Mouse (Mus musculus): ENCODE data around the gene Ddx21. TPM values are rescaled to one million over a fixed set of nuclear protein-coding genes. Genes with fewer than 3 reads are reported as not detected.

Gene Ddx21
- polyA plus RNA-seq (2014; fragmentation: Nextera tagmentation; extraction: Ambion mirVana) = 36.7 and 37.1 TPM in 2 replicates

- H3K4me1 ChIP-seq (replicated peaks; ENCODE audit: control insufficient read depth, insufficient read depth, low read length) = peaks cover 5% of the 10 kb centered on the region
- peak within 1 kb of the TSS; percentile 84 for H3K9ac ChIP-seq (ENCODE audit: low read length)
- H3K27me3 ChIP-seq (replicated peaks; ENCODE audit: control insufficient read depth, insufficient read depth, low read length) = no peaks in the 10 kb centered on the region
- peak within 1 kb of the TSS; percentile 77; the same call in 1 of the 2 replicates for H3K27ac ChIP-seq (ENCODE audit: low read depth)
- H3K4me2 ChIP-seq (ENCODE audit: low read length) = peak within 1 kb of the TSS; percentile 94
- ATAC-seq (replicated peaks; ENCODE audit: low FRiP score, low TSS enrichment, low read depth) (peak; percentile 98), DNase-seq (ENCODE audit: low spot score) (peak; percentile 95)
- H3K36me3 ChIP-seq (ENCODE audit: control insufficient read depth, insufficient read depth, low read length) = peaks cover 13% of the 10 kb centered on the region
- H3K9me3 ChIP-seq (ENCODE audit: control insufficient read depth, low read length) = no peaks in the 10 kb centered on the region
- 6% methylated on average over 53 of the region's 53 CpGs for WGBS
- H3K4me3 ChIP-seq (ENCODE audit: low read depth, low read length) = peak within 1 kb of the TSS; percentile 89
Measured at GRCm38 (mm10) chr10:62602177-62603040, at the start of gene Ddx21. Gene Ddx21, minus strand, starts transcription at chr10:62602281.

DNA sequence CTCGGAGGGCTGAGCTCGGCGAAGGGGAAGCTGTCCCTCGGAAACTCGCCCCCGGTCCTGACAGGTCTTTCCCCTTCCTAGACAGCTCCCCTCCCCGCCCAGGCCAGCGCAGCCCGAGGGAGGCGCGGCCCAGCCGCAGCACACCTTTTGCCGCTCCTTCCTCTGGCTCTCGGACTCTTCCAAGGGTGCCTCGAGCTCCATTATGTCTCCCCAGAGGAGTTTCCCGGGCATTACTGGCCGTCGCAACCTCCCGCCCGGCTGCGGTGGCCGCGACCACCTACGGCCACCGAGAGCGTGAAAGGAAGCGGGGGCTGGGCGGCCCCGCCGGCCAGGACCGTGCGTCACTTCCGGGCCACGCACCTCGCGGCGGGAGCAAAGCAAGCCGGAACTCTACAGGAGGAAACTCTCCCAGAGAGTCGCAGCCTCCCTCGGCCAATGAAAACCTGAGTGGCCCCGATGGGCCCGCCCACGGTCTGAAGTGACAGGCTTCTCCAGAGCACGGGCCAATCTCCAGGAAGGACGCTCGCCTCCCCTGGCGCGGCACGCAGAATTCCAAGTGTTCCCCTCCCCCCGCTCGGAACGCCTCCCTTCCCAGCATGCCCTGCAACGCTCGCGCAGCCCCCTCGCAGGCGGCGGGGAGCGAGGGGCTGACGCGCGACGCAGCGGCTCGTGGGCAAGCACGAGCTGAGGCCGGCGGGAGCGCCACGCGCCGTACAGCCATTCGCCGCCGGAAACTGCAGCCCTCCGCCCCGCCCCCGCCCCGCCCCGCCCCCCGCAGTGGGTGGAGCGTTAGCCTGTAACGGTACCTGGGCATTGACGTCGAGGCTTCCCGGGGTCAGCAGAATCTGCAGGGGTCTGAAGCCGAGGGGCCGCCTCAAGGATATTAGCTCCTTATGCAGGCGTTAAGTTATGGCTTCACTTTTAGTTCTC, 49.1 kb upstream of the Ddx21 start, which contains the start of gene Ddx50:
Gene Ddx50, minus strand, starts transcription at position 338 of the 930 bp plus-strand sequence.
- Histone ChIP-seq H3K36me3 (ENCODE audit: control insufficient read depth, insufficient read depth, low read length) (peaks cover 20% of the 10 kb centered on the region), H3K27me3 (replicated peaks; ENCODE audit: control insufficient read depth, insufficient read depth, low read length) (no peaks in the 10 kb centered on the region), H3K9me3 (ENCODE audit: control insufficient read depth, low read length) (no peaks in the 10 kb centered on the region), H3K4me2 (ENCODE audit: low read length) (peak within 1 kb of the TSS; percentile 88), H3K4me1 (replicated peaks; ENCODE audit: control insufficient read depth, insufficient read depth, low read length) (peaks cover 10% of the 10 kb centered on the region), H3K4me3 (ENCODE audit: low read depth, low read length) (peak within 1 kb of the TSS; percentile 91), H3K9ac (ENCODE audit: low read length) (peak within 1 kb of the TSS; percentile 91), H3K27ac (ENCODE audit: low read depth) (peak within 1 kb of the TSS; percentile 94)
- DNase-seq (ENCODE audit: low spot score) (peak; percentile 99), ATAC-seq (replicated peaks; ENCODE audit: low FRiP score, low TSS enrichment, low read depth) (peak; percentile 100)
- under 1% methylated on average over 87 of the region's 89 CpGs for WGBS

DNA sequence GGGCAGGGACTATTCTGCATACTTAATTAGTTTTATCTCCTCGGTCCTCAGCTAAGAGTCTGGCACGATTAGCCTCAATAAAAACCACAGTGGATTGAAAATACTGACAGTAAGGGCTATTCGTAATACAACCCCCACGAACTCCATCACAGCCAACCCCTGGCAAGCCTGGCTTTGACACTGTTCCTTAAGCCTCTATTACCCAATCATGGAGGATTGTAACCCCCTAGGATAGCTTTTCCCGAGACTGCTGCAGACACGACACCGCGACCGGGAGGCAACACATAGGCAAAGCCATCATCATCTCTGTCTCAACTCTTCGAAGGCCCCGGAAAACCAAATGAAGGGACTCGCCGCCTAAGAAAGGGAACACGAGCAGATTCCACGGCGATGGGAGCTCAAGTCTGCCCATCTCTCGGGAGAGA, 48.3 kb upstream of the Ddx21 start:
- Histone ChIP-seq H3K36me3 (ENCODE audit: control insufficient read depth, insufficient read depth, low read length) (peaks cover 27% of the 10 kb centered on the region), H3K4me2 (ENCODE audit: low read length) (peak overlapping the region; percentile 88), H3K4me3 (ENCODE audit: low read depth, low read length) (peak overlapping the region; percentile 91), H3K4me1 (replicated peaks; ENCODE audit: control insufficient read depth, insufficient read depth, low read length) (peaks cover 10% of the 10 kb centered on the region), H3K27me3 (replicated peaks; ENCODE audit: control insufficient read depth, insufficient read depth, low read length) (no peaks in the 10 kb centered on the region), H3K9ac (ENCODE audit: low read length) (peak overlapping the region; percentile 91), H3K27ac (ENCODE audit: low read depth) (peak overlapping the region; percentile 94), H3K9me3 (ENCODE audit: control insufficient read depth, low read length) (no peaks in the 10 kb centered on the region)
- DNase-seq (ENCODE audit: low spot score) (peak; percentile 84), ATAC-seq (replicated peaks; ENCODE audit: low FRiP score, low TSS enrichment, low read depth) (no peak)
- WGBS = 0% methylated on average over 17 of the region's 17 CpGs

DNA sequence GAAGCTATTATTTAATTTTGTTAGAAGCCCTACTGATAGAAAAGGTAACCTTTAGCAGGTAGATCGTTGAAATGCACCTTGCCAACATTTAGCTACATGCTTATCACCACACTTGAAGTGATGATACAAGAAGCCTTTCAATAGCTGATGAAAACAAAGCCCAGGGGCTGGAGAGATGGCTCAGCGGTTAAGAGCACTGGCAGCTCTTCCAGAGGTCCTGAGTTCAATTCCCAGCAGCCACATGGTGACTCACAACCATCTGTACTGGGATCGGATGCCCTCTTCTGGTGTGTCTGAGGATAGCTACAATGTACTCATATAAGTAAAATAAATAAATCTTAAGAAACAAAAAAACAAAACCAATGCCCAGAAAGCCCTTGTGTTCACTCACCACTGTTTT, 2.1 kb upstream of the Ddx21 start:
- no peak for ATAC-seq (replicated peaks; ENCODE audit: low FRiP score, low TSS enrichment, low read depth)
- 83% methylated on average over 3 of the region's 3 CpGs for WGBS
- Histone ChIP-seq H3K9me3 (ENCODE audit: control insufficient read depth, low read length) (no peaks in the 10 kb centered on the region), H3K27ac (ENCODE audit: low read depth) (no peak overlapping the region), H3K36me3 (ENCODE audit: control insufficient read depth, insufficient read depth, low read length) (no peaks in the 10 kb centered on the region), H3K9ac (ENCODE audit: low read length) (no peak overlapping the region), H3K27me3 (replicated peaks; ENCODE audit: control insufficient read depth, insufficient read depth, low read length) (no peaks in the 10 kb centered on the region), H3K4me3 (ENCODE audit: low read depth, low read length) (no peak overlapping the region), H3K4me2 (ENCODE audit: low read length) (no peak overlapping the region), H3K4me1 (replicated peaks; ENCODE audit: control insufficient read depth, insufficient read depth, low read length) (peaks cover 5% of the 10 kb centered on the region)
- DNase-seq (ENCODE audit: low spot score) = no peak

DNA sequence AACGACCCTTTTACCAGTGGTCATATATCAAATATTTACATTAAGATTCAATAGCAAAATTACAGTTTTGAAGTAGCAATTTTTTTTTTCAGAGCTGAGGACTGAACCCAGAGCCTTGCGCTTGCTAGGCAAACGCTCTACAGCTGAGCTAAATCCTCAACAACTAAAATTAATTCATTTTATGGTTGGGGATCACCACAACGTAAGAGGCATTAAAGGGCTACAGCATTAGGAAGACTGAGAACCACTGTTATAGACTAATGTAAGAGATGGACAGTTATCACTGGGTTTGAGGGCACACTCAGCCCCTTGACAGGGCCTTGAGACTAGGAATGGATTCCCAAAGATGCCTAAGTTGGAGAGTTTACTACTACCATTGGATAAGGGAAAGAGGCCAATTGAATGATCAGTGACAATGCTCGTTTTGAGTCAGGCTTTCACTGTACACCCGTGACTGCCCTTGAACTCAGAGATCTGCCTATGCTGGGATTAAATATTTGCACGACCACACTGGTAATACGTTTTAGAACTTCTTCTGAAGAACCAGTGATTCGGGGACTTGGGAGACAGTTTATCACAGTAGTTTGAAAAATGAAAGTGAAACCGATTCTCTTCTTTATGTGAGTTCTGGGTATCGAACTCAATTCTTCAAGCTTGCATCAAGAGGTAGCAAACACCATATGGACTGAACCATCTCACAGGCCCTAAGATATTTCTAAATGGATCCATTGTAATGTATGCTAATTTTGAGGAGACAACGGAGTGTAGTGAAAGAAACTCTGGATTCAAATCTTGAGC, 1.4 kb upstream of the Ddx21 start:
- WGBS = 82% methylated on average over 12 of the region's 12 CpGs
- Histone ChIP-seq H3K9me3 (ENCODE audit: control insufficient read depth, low read length) (no peaks in the 10 kb centered on the region), H3K4me3 (ENCODE audit: low read depth, low read length) (no peak overlapping the region), H3K27me3 (replicated peaks; ENCODE audit: control insufficient read depth, insufficient read depth, low read length) (no peaks in the 10 kb centered on the region), H3K4me1 (replicated peaks; ENCODE audit: control insufficient read depth, insufficient read depth, low read length) (peaks cover 5% of the 10 kb centered on the region), H3K36me3 (ENCODE audit: control insufficient read depth, insufficient read depth, low read length) (peaks cover 3% of the 10 kb centered on the region), H3K9ac (ENCODE audit: low read length) (no peak overlapping the region), H3K4me2 (ENCODE audit: low read length) (no peak overlapping the region), H3K27ac (ENCODE audit: low read depth) (no peak overlapping the region)
- ATAC-seq (replicated peaks; ENCODE audit: low FRiP score, low TSS enrichment, low read depth) (no peak), DNase-seq (ENCODE audit: low spot score) (no peak)

- H3K4me1 ChIP-seq (replicated peaks; ENCODE audit: control insufficient read depth, insufficient read depth, low read length) = peaks cover 5% of the 10 kb centered on the region
- no peaks in the 10 kb centered on the region for H3K9me3 ChIP-seq (ENCODE audit: control insufficient read depth, low read length)
- H3K4me3 ChIP-seq (ENCODE audit: low read depth, low read length) = peak overlapping the region; percentile 89
- H3K27me3 ChIP-seq (replicated peaks; ENCODE audit: control insufficient read depth, insufficient read depth, low read length) = no peaks in the 10 kb centered on the region
- peak; percentile 88 for ATAC-seq (replicated peaks; ENCODE audit: low FRiP score, low TSS enrichment, low read depth)
- peak overlapping the region; percentile 77; the same call in 1 of the 2 replicates for H3K27ac ChIP-seq (ENCODE audit: low read depth)
- H3K36me3 ChIP-seq (ENCODE audit: control insufficient read depth, insufficient read depth, low read length) = peaks cover 19% of the 10 kb centered on the region
- under 1% methylated on average over 23 of the region's 23 CpGs for WGBS
- H3K4me2 ChIP-seq (ENCODE audit: low read length) = peak overlapping the region; percentile 94
- no peak for DNase-seq (ENCODE audit: low spot score)
- peak overlapping the region; percentile 84 for H3K9ac ChIP-seq (ENCODE audit: low read length)
Measured at GRCm38 (mm10) chr10:62601833-62602176, 276 bp downstream of the Ddx21 start.

GRCm38 (mm10) chr10:62601053-62601791, 859 bp downstream of the Ddx21 start:
- ATAC-seq (replicated peaks; ENCODE audit: low FRiP score, low TSS enrichment, low read depth) = no peak
- H3K9ac ChIP-seq (ENCODE audit: low read length) = peak overlapping the region; percentile 84
- H3K27me3 ChIP-seq (replicated peaks; ENCODE audit: control insufficient read depth, insufficient read depth, low read length) = no peaks in the 10 kb centered on the region
- no peak for DNase-seq (ENCODE audit: low spot score)
- 10% methylated on average over 20 of the region's 20 CpGs for WGBS
- H3K27ac ChIP-seq (ENCODE audit: low read depth) = peak overlapping the region; percentile 77; the same call in 1 of the 2 replicates
- peaks cover 5% of the 10 kb centered on the region for H3K4me1 ChIP-seq (replicated peaks; ENCODE audit: control insufficient read depth, insufficient read depth, low read length)
- peak overlapping the region; percentile 94 for H3K4me2 ChIP-seq (ENCODE audit: low read length)
- H3K9me3 ChIP-seq (ENCODE audit: control insufficient read depth, low read length) = no peaks in the 10 kb centered on the region
- peaks cover 24% of the 10 kb centered on the region for H3K36me3 ChIP-seq (ENCODE audit: control insufficient read depth, insufficient read depth, low read length)
- H3K4me3 ChIP-seq (ENCODE audit: low read depth, low read length) = peak overlapping the region; percentile 89
